Mouse (Mus musculus) erythroblast, adult 5-6 weeks (primary cell): ENCODE data around the gene Pole4. TPM values are rescaled to one million over a fixed set of nuclear protein-coding genes. Genes with fewer than 3 reads are reported as not detected.

ENCODE experiments used
- ATAC-seq: replicated peaks from 2 replicates; pipeline ENCODE4 v1.8.0; 2016; ENCODE audit warnings: moderate number of reproducible peaks, mild to moderate bottlenecking, moderate TSS enrichment, inconsistent platforms; ENCODE audit not compliant: poor library complexity, low FRiP score, severe bottlenecking
- total RNA-seq, 2 experiments: library from RNA; stranded (forward) in 1 of 2; stranded (reverse) in 1 of 2; fragments of 150-400 nt in 1 of 2; fragments of 200-764, 138-1000 nt in 1 of 2; gene quantifications; 2 replicates each; pipeline versions ENCODE4 v1.2.3 to v1.2.4; 2015 to 2017; ENCODE audit warnings: low replicate concordance in 2 of 2

The Pole4 gene
- total RNA-seq (2015; ENCODE audit: low replicate concordance) (13.8 and 21.9 TPM in 2 replicates), total RNA-seq (2017; ENCODE audit: low replicate concordance) (12.8 and 21.9 TPM in 2 replicates)

GRCm38 (mm10) chr6:82705221-82705620 lies at the start of gene Pole4:
Gene Pole4 (minus strand): TSS chr6:82705365.
- no peak for ATAC-seq

GRCm38 (mm10) chr6:82754769-82755168 lies 49.6 kb upstream of the Pole4 start:
- no peak for ATAC-seq

GRCm38 (mm10) chr6:82753638-82754361 lies 48.6 kb upstream of the Pole4 start:
- ATAC-seq: no peak

GRCm38 (mm10) chr6:82753061-82753460 lies 47.9 kb upstream of the Pole4 start:
- no peak for ATAC-seq

GRCm38 (mm10) chr6:82751791-82752190 lies 46.6 kb upstream of the Pole4 start:
- no peak for ATAC-seq

GRCm38 (mm10) chr6:82751031-82751430 lies 45.9 kb upstream of the Pole4 start:
- ATAC-seq: no peak

- no peak for ATAC-seq
These were observed 44.9 kb upstream of the Pole4 start for GRCm38 (mm10) chr6:82750063-82750462.

- no peak for ATAC-seq
These were observed 43.0 kb upstream of the Pole4 start for GRCm38 (mm10) chr6:82748106-82748672.

GRCm38 (mm10) chr6:82747085-82747484 lies 41.9 kb upstream of the Pole4 start:
- no peak for ATAC-seq

- no peak for ATAC-seq
These were observed 39.4 kb upstream of the Pole4 start for GRCm38 (mm10) chr6:82744553-82744952.

- ATAC-seq: no peak
These were observed 36.3 kb upstream of the Pole4 start for GRCm38 (mm10) chr6:82741518-82741880.

- no peak for ATAC-seq
These were observed 35.8 kb upstream of the Pole4 start for GRCm38 (mm10) chr6:82740868-82741517.

- ATAC-seq: 0 out of 2 replicates have a peak, but pooled peaks have one; percentile 50
These were observed 35.1 kb upstream of the Pole4 start for GRCm38 (mm10) chr6:82740269-82740668.

- no peak for ATAC-seq
These were observed 32.7 kb upstream of the Pole4 start for GRCm38 (mm10) chr6:82737634-82738540.

GRCm38 (mm10) chr6:82736626-82737600 lies 31.7 kb upstream of the Pole4 start:
- ATAC-seq: no peak

- ATAC-seq: no peak
These were observed 30.2 kb upstream of the Pole4 start for GRCm38 (mm10) chr6:82735347-82735746.

GRCm38 (mm10) chr6:82728635-82729034 lies 23.5 kb upstream of the Pole4 start:
- no peak for ATAC-seq

- ATAC-seq: no peak
These were observed 22.0 kb upstream of the Pole4 start for GRCm38 (mm10) chr6:82727206-82727605.

- no peak for ATAC-seq
These were observed 18.2 kb upstream of the Pole4 start for GRCm38 (mm10) chr6:82723321-82723720.
